Mouse (Mus musculus) limb, embryonic 14.5 days (tissue): ENCODE results near the gene Kcnk5. TPM values are rescaled to one million over a fixed set of nuclear protein-coding genes. Genes with fewer than 3 reads are reported as not detected.
A peak's percentile ranks its signal among the peaks of the same experiment; 100 is the strongest.

Source experiments
- ATAC-seq: fragments of 200-750 bp; cut with Nextera tagmentation; 2 replicates; pipeline ENCODE4 v1.8.0; 2017; ENCODE audit warnings: low read depth, moderate number of reproducible peaks, moderate TSS enrichment; ENCODE audit not compliant: low FRiP score
- DNase-seq: peaks from one replicate; pipeline ENCODE4 v3.0.0-alpha.2; 2015; ENCODE audit warnings: low spot score
- H3K27ac ChIP-seq: fragments of 300-500 bp; sonication (generic); replicated peaks from 2 replicates; pipeline ENCODE4 v1.5.1; 2014; ENCODE audit warnings: low read depth, mild to moderate bottlenecking, low read length, moderate library complexity, mixed read lengths
- H3K27me3 ChIP-seq: fragments of 300-500 bp; sonication (generic); 2 replicates; pipeline ENCODE4 v1.6.1; 2014; ENCODE audit warnings: low read length, mixed read lengths; ENCODE audit not compliant: control insufficient read depth, insufficient read depth
- H3K36me3 ChIP-seq: fragments of 300-500 bp; sonication (generic); 2 replicates; pipeline ENCODE4 v1.6.1; 2014; ENCODE audit warnings: mild to moderate bottlenecking, low read length, moderate library complexity, mixed read lengths; ENCODE audit not compliant: control insufficient read depth, insufficient read depth
- H3K4me1 ChIP-seq: fragments of 300-500 bp; sonication (generic); 2 replicates; pipeline ENCODE4 v1.6.1; 2014; ENCODE audit warnings: antibody characterized with exemption, low read length, mixed read lengths; ENCODE audit not compliant: control insufficient read depth, insufficient read depth
- H3K4me2 ChIP-seq: fragments of 300-500 bp; sonication (generic); replicated peaks from 2 replicates; pipeline ENCODE4 v1.6.1; 2014; ENCODE audit warnings: low read depth, mild to moderate bottlenecking, low read length, moderate library complexity; ENCODE audit not compliant: severe bottlenecking
- H3K4me3 ChIP-seq: fragments of 300-500 bp; sonication (generic); replicated peaks from 2 replicates; pipeline ENCODE4 v1.5.1; 2014; ENCODE audit warnings: low read length
- H3K9ac ChIP-seq: fragments of 300-500 bp; sonication (generic); 2 replicates; pipeline ENCODE4 v1.6.1; 2014; ENCODE audit warnings: mild to moderate bottlenecking, low read depth, low read length, moderate library complexity; ENCODE audit not compliant: severe bottlenecking
- H3K9me3 ChIP-seq: fragments of 300-500 bp; sonication (generic); 2 replicates; pipeline ENCODE4 v1.6.1; 2016; ENCODE audit warnings: low read length; ENCODE audit not compliant: control insufficient read depth
- POLR2A ChIP-seq: fragments of 200-500 bp; IDR thresholded peaks from 2 replicates; pipeline ENCODE4 v1.8.0; 2012; ENCODE audit warnings: inconsistent platforms, mild to moderate bottlenecking, moderate library complexity, borderline replicate concordance; ENCODE audit not compliant: insufficient read depth, insufficient read length; ENCODE audit errors: extremely low read depth
- WGBS: fragments of 180-500 bp; shearing (Covaris S2); extraction: QIAGEN DNeasy Blood & Tissue Kit; methylation state at CpG from one replicate; pipeline ENCODE4 v1.1.7; 2014; 5-methylcytosine and 5-hydroxymethylcytosine counted together
- polyA plus RNA-seq, 2 experiments: library from polyadenylated mRNA; depleted of rRNA in 1 of 2; stranded (reverse) in 1 of 2; unstranded in 1 of 2; fragments of >200 nt; fragmentation: Nextera tagmentation in 1 of 2; extraction: Ambion mirVana in 1 of 2; gene quantifications; 2 replicates each; pipeline versions ENCODE4 v1.2.1 to v1.2.3; 2012 to 2014

Gene Kcnk5
- polyA plus RNA-seq, 2 experiments = 4.1 to 5.5 TPM

DNA sequence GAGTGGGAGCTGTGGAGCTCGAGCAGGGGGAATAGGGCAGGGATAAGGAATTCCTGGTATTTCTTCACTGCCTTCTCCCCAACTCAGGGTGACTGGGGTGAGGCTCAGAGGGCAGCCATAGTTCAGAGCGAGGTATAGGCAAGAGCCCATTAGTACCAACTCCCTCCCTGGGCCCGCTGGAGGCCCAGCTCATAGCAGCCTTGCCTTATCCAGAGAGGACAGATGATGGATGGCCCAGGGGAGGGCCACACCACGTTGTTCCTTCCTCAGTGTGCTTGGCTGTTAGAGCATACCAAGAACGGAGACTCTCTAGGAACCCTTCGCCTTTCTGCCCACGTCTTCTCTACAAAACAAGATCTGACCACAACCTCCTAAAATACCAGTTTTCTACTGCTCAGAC lies 27.4 kb downstream of the Kcnk5 start:
- DNase-seq = no peak
- H3K4me1 ChIP-seq = peaks cover 4% of the 10 kb centered on the region; the same call in 1 of the 2 replicates
- H3K9me3 ChIP-seq = no peaks in the 10 kb centered on the region
- no peak for ATAC-seq
- TF ChIP-seq POLR2A = no peak
- H3K4me2 ChIP-seq = no peak overlapping the region
- no peak overlapping the region; the same call in 1 of the 2 replicates for H3K9ac ChIP-seq
- no peak overlapping the region for H3K4me3 ChIP-seq
- H3K27me3 ChIP-seq = no peaks in the 10 kb centered on the region
- H3K27ac ChIP-seq = no peak overlapping the region
- H3K36me3 ChIP-seq = no peaks in the 10 kb centered on the region
- 51% methylated on average over 7 of the region's 7 CpGs for WGBS

DNA sequence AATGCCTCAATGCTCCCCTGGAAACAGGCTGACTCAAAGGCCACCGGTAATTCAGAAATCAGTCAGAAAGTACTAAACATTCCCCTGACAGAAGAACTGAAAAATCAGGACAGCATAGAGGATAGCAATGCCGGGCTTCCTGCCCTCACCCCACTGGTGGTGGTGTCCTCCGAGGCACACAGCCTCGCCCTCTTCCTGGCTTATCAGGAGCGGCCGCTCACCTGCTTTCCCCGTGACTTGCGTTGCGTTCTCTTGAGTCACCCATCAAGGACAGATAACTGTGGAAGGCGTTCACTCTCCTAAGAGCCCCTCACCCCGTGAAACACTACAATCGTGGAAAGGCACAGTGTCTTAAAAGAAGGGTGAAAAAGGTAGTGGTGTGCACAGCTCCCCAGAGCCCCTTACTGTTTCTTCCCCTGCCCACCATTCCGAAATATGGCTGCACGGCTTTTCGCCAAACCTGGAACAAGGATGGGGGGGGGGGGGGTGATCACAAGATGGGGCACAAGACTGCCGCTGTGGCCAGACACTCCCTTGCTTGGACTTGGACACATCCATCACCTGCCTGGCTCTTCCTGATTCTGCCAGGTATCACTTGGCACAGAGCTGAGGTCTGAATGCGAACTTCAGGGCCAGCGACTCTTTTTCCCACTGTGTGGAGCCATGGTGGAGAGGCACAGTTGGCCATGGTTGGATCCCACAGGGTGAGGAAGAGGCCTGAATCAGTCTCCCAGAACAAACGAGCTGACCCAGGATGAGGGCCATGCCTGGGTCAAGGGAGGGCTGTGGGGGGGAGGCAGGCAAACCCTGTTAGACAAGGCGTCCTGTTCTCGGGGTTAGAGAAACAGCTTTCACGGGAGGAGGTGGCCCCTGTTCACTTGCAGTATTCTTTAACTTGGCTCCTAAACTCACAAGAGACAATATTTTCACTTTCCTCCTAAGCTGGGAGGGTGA lies 32.2 kb downstream of the Kcnk5 start:
- no peak for ATAC-seq
- WGBS = 88% methylated on average over 22 of the region's 22 CpGs
- Histone ChIP-seq H3K36me3 (no peaks in the 10 kb centered on the region), H3K27ac (no peak overlapping the region), H3K9me3 (no peaks in the 10 kb centered on the region), H3K27me3 (no peaks in the 10 kb centered on the region), H3K9ac (no peak overlapping the region), H3K4me3 (no peak overlapping the region), H3K4me2 (no peak overlapping the region), H3K4me1 (peaks cover 1% of the 10 kb centered on the region; the same call in 1 of the 2 replicates)
- no peak for TF ChIP-seq POLR2A
- DNase-seq = no peak

DNA sequence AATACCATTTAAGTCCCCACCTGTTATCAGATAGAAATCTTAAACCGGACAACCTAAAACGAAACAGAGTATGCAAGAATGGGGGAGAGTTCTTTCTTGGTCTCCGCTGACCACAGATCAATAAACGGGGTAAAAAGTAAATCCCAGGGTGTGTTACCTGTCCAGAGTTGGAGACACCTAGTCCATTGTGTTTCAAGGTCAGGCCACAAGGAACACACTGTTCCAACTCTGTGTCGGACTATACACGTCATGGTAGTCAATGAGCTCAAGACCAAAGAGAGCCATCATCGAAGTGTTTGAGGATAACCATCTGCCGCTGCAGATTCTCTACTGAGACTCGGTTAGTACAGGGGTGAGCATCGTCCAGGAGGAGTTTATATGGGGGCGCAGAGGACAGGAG lies 33.1 kb downstream of the Kcnk5 start:
- no peak for ATAC-seq
- no peak overlapping the region for H3K9ac ChIP-seq
- no peak overlapping the region for H3K27ac ChIP-seq
- no peaks in the 10 kb centered on the region for H3K9me3 ChIP-seq
- no peaks in the 10 kb centered on the region for H3K4me1 ChIP-seq
- DNase-seq = no peak
- WGBS = 94% methylated on average over 11 of the region's 11 CpGs
- no peak for TF ChIP-seq POLR2A
- H3K27me3 ChIP-seq = no peaks in the 10 kb centered on the region
- no peak overlapping the region for H3K4me2 ChIP-seq
- no peaks in the 10 kb centered on the region for H3K36me3 ChIP-seq
- H3K4me3 ChIP-seq = no peak overlapping the region

DNA sequence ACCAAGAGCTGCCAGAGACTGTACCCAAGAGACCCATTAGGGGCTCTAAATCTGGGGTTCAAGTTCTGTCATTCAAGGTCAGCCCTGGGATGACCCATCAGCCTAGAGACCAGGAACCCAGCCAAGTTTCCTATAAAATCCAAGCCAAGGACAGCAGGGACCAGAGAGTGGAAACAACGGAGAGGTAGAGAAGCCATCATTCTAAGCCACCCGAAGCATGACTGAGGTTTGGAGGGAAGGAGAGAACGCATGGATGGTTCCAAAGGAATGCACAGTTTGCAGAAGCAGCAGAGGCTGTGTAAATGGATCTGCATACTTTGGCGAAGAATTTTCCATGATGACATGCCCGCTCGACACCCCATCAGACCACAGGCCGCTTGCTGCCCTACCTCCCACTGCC lies 33.8 kb downstream of the Kcnk5 start:
- no peak for DNase-seq
- H3K4me3 ChIP-seq = no peak overlapping the region
- H3K36me3 ChIP-seq = no peaks in the 10 kb centered on the region
- no peak overlapping the region for H3K27ac ChIP-seq
- H3K9me3 ChIP-seq = no peaks in the 10 kb centered on the region
- no peak for TF ChIP-seq POLR2A
- no peak overlapping the region for H3K4me2 ChIP-seq
- H3K4me1 ChIP-seq = no peaks in the 10 kb centered on the region
- 87% methylated on average over 7 of the region's 7 CpGs for WGBS
- H3K27me3 ChIP-seq = no peaks in the 10 kb centered on the region
- no peak for ATAC-seq
- H3K9ac ChIP-seq = no peak overlapping the region

DNA sequence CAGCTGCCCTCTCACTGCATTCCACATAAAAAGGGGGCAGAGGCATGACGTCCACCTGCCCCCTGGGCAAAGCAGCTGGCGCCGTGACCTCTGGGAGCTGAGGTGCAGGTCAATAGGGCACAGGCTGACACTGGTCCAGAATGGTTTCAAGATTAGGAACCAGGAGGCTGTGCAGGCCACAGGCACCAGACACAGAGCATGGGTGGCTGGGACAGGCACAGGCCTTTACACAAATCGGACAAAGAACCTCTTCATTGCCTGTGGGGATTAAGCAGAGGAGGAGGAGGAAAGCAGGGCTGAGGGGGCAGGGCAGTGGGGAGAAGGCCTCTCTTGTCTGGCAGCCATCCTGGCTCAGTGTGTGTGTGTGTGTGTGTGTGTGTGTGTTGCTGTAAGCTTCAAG lies 37.5 kb downstream of the Kcnk5 start:
- peak overlapping the region; percentile 52 for H3K27ac ChIP-seq
- H3K4me2 ChIP-seq = no peak overlapping the region
- H3K27me3 ChIP-seq = no peaks in the 10 kb centered on the region
- no peaks in the 10 kb centered on the region for H3K4me1 ChIP-seq
- TF ChIP-seq POLR2A = no peak
- no peaks in the 10 kb centered on the region for H3K9me3 ChIP-seq
- peak; percentile 44; the same call in 1 of the 2 replicates for ATAC-seq
- no peak overlapping the region for H3K4me3 ChIP-seq
- WGBS = 40% methylated on average over 4 of the region's 4 CpGs
- DNase-seq = no peak
- H3K9ac ChIP-seq = no peak overlapping the region
- 0 out of 2 replicates have a peak, but pooled peaks cover 8% of the 10 kb centered on the region for H3K36me3 ChIP-seq
